Mouse (Mus musculus) CH12F3 (cell line): ENCODE data around the gene Zfp949.

Experiments used
- in situ Hi-C: fragments of 300-500 bp; cut with MboI; formaldehyde crosslinking; loops from 2 replicates; pipeline ENCODE4 v1.14.3; 2020; ENCODE audit warnings: low sequenced_read_pairs

Gene Zfp949

GRCm38 (mm10) chr9:88547851-88548613, at the start of gene Zfp949:
Gene Zfp949, plus strand, starts transcription at chr9:88548020.
- in situ Hi-C loops = no loop called here

GRCm38 (mm10) chr9:88500112-88500511, 47.7 kb upstream of the Zfp949 start:
- in situ Hi-C loops = no loop called here

GRCm38 (mm10) chr9:88501846-88502245, 46.0 kb upstream of the Zfp949 start:
- in situ Hi-C loops = no loop called here

GRCm38 (mm10) chr9:88515546-88515945, 32.3 kb upstream of the Zfp949 start:
- in situ Hi-C loops = no loop called here

GRCm38 (mm10) chr9:88516361-88516995, 31.3 kb upstream of the Zfp949 start:
- in situ Hi-C loops = no loop called here

- in situ Hi-C loops = no loop called here
Measured at GRCm38 (mm10) chr9:88519390-88520121, 28.3 kb upstream of the Zfp949 start.

GRCm38 (mm10) chr9:88520122-88520848, 27.5 kb upstream of the Zfp949 start:
- in situ Hi-C loops = no loop called here

- in situ Hi-C loops = no loop called here
Measured at GRCm38 (mm10) chr9:88520849-88521483, 26.9 kb upstream of the Zfp949 start.

- in situ Hi-C loops = no loop called here
Measured at GRCm38 (mm10) chr9:88521961-88522568, 25.8 kb upstream of the Zfp949 start.

GRCm38 (mm10) chr9:88522569-88523334, 25.1 kb upstream of the Zfp949 start:
- in situ Hi-C loops = no loop called here

- in situ Hi-C loops = no loop called here
Measured at GRCm38 (mm10) chr9:88523335-88523668, 24.5 kb upstream of the Zfp949 start.

- in situ Hi-C loops = no loop called here
Measured at GRCm38 (mm10) chr9:88524367-88524766, 23.5 kb upstream of the Zfp949 start.

- in situ Hi-C loops = no loop called here
Measured at GRCm38 (mm10) chr9:88524796-88525195, 23.0 kb upstream of the Zfp949 start.

GRCm38 (mm10) chr9:88525341-88525740, 22.5 kb upstream of the Zfp949 start:
- in situ Hi-C loops = no loop called here

GRCm38 (mm10) chr9:88527956-88528355, 19.9 kb upstream of the Zfp949 start:
- in situ Hi-C loops = no loop called here

- in situ Hi-C loops = no loop called here
Measured at GRCm38 (mm10) chr9:88528736-88529135, 19.1 kb upstream of the Zfp949 start.

GRCm38 (mm10) chr9:88529571-88529970, 18.2 kb upstream of the Zfp949 start:
- in situ Hi-C loops = no loop called here

- in situ Hi-C loops = loop anchor here (10.0 kb wide), 1 partner anchor 285 kb away; no protein-coding TSS in a partner anchor
Measured at GRCm38 (mm10) chr9:88529979-88530580, 17.7 kb upstream of the Zfp949 start.

GRCm38 (mm10) chr9:88534093-88534492, 13.7 kb upstream of the Zfp949 start:
- in situ Hi-C loops = loop anchor here (10.0 kb wide), 1 partner anchor 289 kb away; no protein-coding TSS in a partner anchor
